Mouse (Mus musculus) thymus, adult 2 months (tissue): ENCODE results near the gene Kctd21.

Experiments
- CTCF ChIP-seq: fragments of 200-500 bp; IDR thresholded peaks from 2 replicates; pipeline ENCODE4 v1.5.1; 2012; ENCODE audit warnings: mild to moderate bottlenecking, control low read depth, low read length, moderate library complexity, borderline replicate concordance; ENCODE audit not compliant: control insufficient read depth, poor library complexity, insufficient read depth; ENCODE audit errors: extremely low read depth
- POLR2A ChIP-seq: fragments of 200-500 bp; IDR thresholded peaks from 2 replicates; pipeline ENCODE4 v1.6.1; 2012; ENCODE audit warnings: mild to moderate bottlenecking, low read length, control low read depth, moderate library complexity; ENCODE audit not compliant: control insufficient read depth, poor library complexity, insufficient read depth; ENCODE audit errors: extremely low read depth

DNA sequence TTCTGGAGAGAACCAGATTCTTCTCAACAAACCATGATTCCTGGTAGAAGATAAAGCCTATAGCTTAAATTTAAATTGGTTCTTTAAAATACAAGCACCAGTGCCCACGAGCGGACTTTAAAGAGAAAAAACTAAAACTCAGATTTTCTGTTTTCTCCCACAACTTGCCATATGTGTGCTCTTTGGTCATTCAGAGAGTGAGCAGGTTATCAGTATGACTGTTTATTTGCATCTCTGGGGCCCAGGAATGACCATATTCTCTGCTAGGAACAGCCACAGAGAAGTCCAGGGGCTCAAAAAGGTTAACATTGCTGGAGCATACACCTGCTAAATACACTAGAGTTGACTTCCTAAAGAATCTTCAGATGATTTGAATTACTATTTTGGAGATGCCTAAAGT, 33.8 kb upstream of the Kctd21 start:
- TF ChIP-seq POLR2A (no peak), CTCF (no peak)
